Mouse (Mus musculus): ENCODE data around the gene Camsap2. TPM values are rescaled to one million over a fixed set of nuclear protein-coding genes. Genes with fewer than 3 reads are reported as not detected.

Gene Camsap2
- polyA plus RNA-seq, 1 experiment from 2014 or later = 13.2 TPM

- Histone ChIP-seq H3K27ac (ENCODE audit: low read depth, low read length) (no peak overlapping the region), H3K4me1 (replicated peaks; ENCODE audit: control insufficient read depth, insufficient read depth, low read length) (no peaks in the 10 kb centered on the region), H3K27me3 (replicated peaks; ENCODE audit: control insufficient read depth, insufficient read depth, low read length) (0 out of 2 replicates have a peak, but pooled peaks cover 2% of the 10 kb centered on the region), H3K9me3 (ENCODE audit: control insufficient read depth, low read length) (no peaks in the 10 kb centered on the region), H3K4me3 (ENCODE audit: low read depth, low read length) (no peak overlapping the region), H3K4me2 (no peak overlapping the region), H3K9ac (ENCODE audit: low read depth, low read length) (no peak overlapping the region), H3K36me3 (ENCODE audit: control insufficient read depth, insufficient read depth, low read length) (no peaks in the 10 kb centered on the region)
- WGBS = 79% methylated on average over 10 of the region's 10 CpGs
- ATAC-seq (replicated peaks; ENCODE audit: low FRiP score) (no peak; the same call in 1 of the 2 replicates), DNase-seq (ENCODE audit: low spot score) (no peak)
Measured at GRCm38 (mm10) chr1:136220037-136220871, 125.7 kb downstream of the Camsap2 start.

Other genes with a start within 250 kb of the Camsap2 start
- 3.6 and 4.8 TPM in 2 replicates for gene Kif21b, start 214.7 kb downstream of the Camsap2 start, polyA plus RNA-seq (2014; fragmentation: Nextera tagmentation; extraction: Ambion mirVana)
- not detected in 2 replicates for gene Mroh3, start 133.3 kb downstream of the Camsap2 start, polyA plus RNA-seq (2014; fragmentation: Nextera tagmentation; extraction: Ambion mirVana)
- 3.1 and 3.2 TPM in 2 replicates for gene Inava, start 111.8 kb downstream of the Camsap2 start, polyA plus RNA-seq (2014; fragmentation: Nextera tagmentation; extraction: Ambion mirVana)
- not detected in 2 replicates for gene Gpr25, start 85.2 kb downstream of the Camsap2 start, polyA plus RNA-seq (2014; fragmentation: Nextera tagmentation; extraction: Ambion mirVana)
- 9.4 and 11.5 TPM in 2 replicates for gene Ddx59, start 69.2 kb upstream of the Camsap2 start, polyA plus RNA-seq (2014; fragmentation: Nextera tagmentation; extraction: Ambion mirVana)
- gene Kif14, start 120.2 kb upstream of the Camsap2 start, polyA plus RNA-seq (2014; fragmentation: Nextera tagmentation; extraction: Ambion mirVana) = 9.3 and 11.3 TPM in 2 replicates